In genomic region chr2:24888895-24889294, GRCm38 (mm10) we compare ENCODE assay signal across 9 mouse cellular contexts. TPM values are rescaled to one million over a fixed set of nuclear protein-coding genes. Genes with fewer than 3 reads are reported as not detected.
A peak's percentile ranks its signal among the peaks of the same experiment; 100 is the strongest.
DNase-seq lines count a peak whose midpoint lies in the region; ATAC-seq and TF ChIP-seq lines count a peak whose summit lies in the region.
"Had no signal": no experiment of that assay in that cellular context is flagged by ENCODE, and none has a peak within 500 bp of the region (broad histone marks: within the 10 kb centered on the region; RNA-seq: fewer than 3 reads in every experiment).

No protein-coding gene starts in this region.

- H3K27me3 ChIP-seq in kidney, embryonic 15.5 days: no peaks in the 10 kb centered on the region
- no peaks in the 10 kb centered on the region for H3K27me3 ChIP-seq in MEL (ENCODE audit: control insufficient read depth in 1 of 2, insufficient read depth in 2 of 2, low read length in 2 of 2)
- no peaks in the 10 kb centered on the region for H3K27me3 ChIP-seq in lung, postnatal 0 days (replicated peaks; ENCODE audit: insufficient read depth, low read length)
- H3K27me3 ChIP-seq in neural tube, embryonic 15.5 days (replicated peaks): no peaks in the 10 kb centered on the region

- TF ChIP-seq POLR2A in MEL (IDR thresholded peaks at IDR 0.05; ENCODE audit: control insufficient read depth in 1 of 2, insufficient read depth in 1 of 2, low read depth in 1 of 2, low read length in 2 of 2, poor library complexity in 1 of 2): no peak

- 82% methylated on average over 5 of the region's 5 CpGs for WGBS in kidney, embryonic 15.5 days
- WGBS in lung, postnatal 0 days: 71% methylated on average over 5 of the region's 5 CpGs
- 87% methylated on average over 5 of the region's 5 CpGs for WGBS in neural tube, embryonic 15.5 days

- no peaks in the 10 kb centered on the region for H3K9me3 ChIP-seq in kidney, embryonic 15.5 days (replicated peaks)
- no peaks in the 10 kb centered on the region for H3K9me3 ChIP-seq in MEL (replicated peaks; ENCODE audit: insufficient read depth, low read length)
- H3K9me3 ChIP-seq in lung, postnatal 0 days (ENCODE audit: low read length): no peaks in the 10 kb centered on the region
- H3K9me3 ChIP-seq in neural tube, embryonic 15.5 days (replicated peaks): no peaks in the 10 kb centered on the region

- intact Hi-C loops in left cerebral cortex, postnatal 4 days (cut with DNase I): no loop called here

- peaks cover 33% of the 10 kb centered on the region for H3K36me3 ChIP-seq in kidney, embryonic 15.5 days
- H3K36me3 ChIP-seq in MEL (ENCODE audit: control insufficient read depth in 1 of 2, insufficient read depth in 2 of 2, low read length in 2 of 2): peaks cover 8 to 11% of the 10 kb centered on the region in 2 experiments
- H3K36me3 ChIP-seq in lung, postnatal 0 days (ENCODE audit: insufficient read depth, low read length): 0 out of 2 replicates have a peak, but pooled peaks cover 3% of the 10 kb centered on the region
- H3K36me3 ChIP-seq in neural tube, embryonic 15.5 days: peaks cover 15% of the 10 kb centered on the region

- ATAC-seq in CD4-positive, CD25-positive, alpha-beta regulatory T cell, adult 4 months: no peak
- no peak for ATAC-seq in kidney, embryonic 15.5 days (replicated peaks; ENCODE audit: low FRiP score)
- ATAC-seq in lung, postnatal 0 days: no peak
- no peak for ATAC-seq in neural tube, embryonic 15.5 days (ENCODE audit: low FRiP score)

- H3K4me2 ChIP-seq in kidney, embryonic 15.5 days: no peak overlapping the region
- H3K4me2 ChIP-seq in lung, postnatal 0 days (replicated peaks; ENCODE audit: low read depth, low read length): no peak overlapping the region
- no peak overlapping the region for H3K4me2 ChIP-seq in neural tube, embryonic 15.5 days

- no peaks in the 10 kb centered on the region; the same call in 1 of the 2 replicates for H3K4me1 ChIP-seq in kidney, embryonic 15.5 days
- peaks cover 2 to 12% of the 10 kb centered on the region in 2 experiments for H3K4me1 ChIP-seq in MEL (ENCODE audit: control insufficient read depth in 1 of 2, insufficient read depth in 2 of 2, low read length in 2 of 2)
- H3K4me1 ChIP-seq in lung, postnatal 0 days (ENCODE audit: insufficient read depth, low read depth, low read length): peaks cover 5% of the 10 kb centered on the region; the same call in 1 of the 2 replicates
- H3K4me1 ChIP-seq in neural tube, embryonic 15.5 days: 0 out of 2 replicates have a peak, but pooled peaks cover 4% of the 10 kb centered on the region

- H3K4me3 ChIP-seq in kidney, embryonic 15.5 days (replicated peaks): no peak overlapping the region
- no peak overlapping the region for H3K4me3 ChIP-seq in MEL (ENCODE audit: control insufficient read depth in 1 of 2, insufficient read depth in 1 of 2, low read depth in 2 of 2, low read length in 2 of 2)
- H3K4me3 ChIP-seq in lung, postnatal 0 days (ENCODE audit: low read depth, low read length): no peak overlapping the region
- no peak overlapping the region for H3K4me3 ChIP-seq in neural tube, embryonic 15.5 days (replicated peaks)

- H3K9ac ChIP-seq in kidney, embryonic 15.5 days: no peak overlapping the region
- no peak overlapping the region for H3K9ac ChIP-seq in MEL (ENCODE audit: control insufficient read depth, low read depth, low read length, poor library complexity, severe bottlenecking)
- H3K9ac ChIP-seq in lung, postnatal 0 days (replicated peaks; ENCODE audit: low read depth): no peak overlapping the region
- no peak overlapping the region for H3K9ac ChIP-seq in neural tube, embryonic 15.5 days (replicated peaks)

- peaks cover 19% of the 10 kb centered on the region for H3K79me2 ChIP-seq in MEL (ENCODE audit: control insufficient read depth, insufficient read depth, low read length, poor library complexity)

- TF ChIP-seq EP300 in MEL (IDR thresholded peaks at IDR 0.05; ENCODE audit: low read depth in 1 of 2, low read length in 2 of 2): no peak
- no peak for TF ChIP-seq EP300 in lung, postnatal 0 days (IDR thresholded peaks at IDR 0.05)

- no peak overlapping the region for H3K27ac ChIP-seq in kidney, embryonic 15.5 days
- H3K27ac ChIP-seq in MEL (ENCODE audit: control insufficient read depth, low read depth, low read length): no peak overlapping the region
- no peak overlapping the region for H3K27ac ChIP-seq in lung, postnatal 0 days (ENCODE audit: low read length)
- H3K27ac ChIP-seq in neural tube, embryonic 15.5 days (replicated peaks): no peak overlapping the region

- peak; percentile 6; the same call in 1 of the 2 replicates for TF ChIP-seq RAD21 in MEL (IDR thresholded peaks at IDR 0.05; ENCODE audit: low read depth, low read length)

- DNase-seq in CD4-positive, CD25-positive, alpha-beta regulatory T cell, adult 2 months (ENCODE audit: low read depth, low spot score): peak; percentile 36
- DNase-seq in kidney, postnatal 10 days: peak; percentile 24
- DNase-seq in MEL (ENCODE audit: low read depth, low spot score): peak; percentile 54
- DNase-seq in lung, postnatal 0 days (ENCODE audit: low spot score): no peak
- no peak for DNase-seq in left cerebral cortex, postnatal 4 days
- DNase-seq: adrenal gland, postnatal 36 days had no signal

- peak; percentile 37 to 63 (median 52); a peak in 5 of 6 replicates for TF ChIP-seq CTCF in MEL (IDR thresholded peaks at IDR 0.05 in 2 of 3, conservative IDR thresholded peaks at IDR 0.05 in 1 of 3; ENCODE audit: control insufficient read depth in 1 of 3, insufficient read depth in 1 of 3, low read depth in 2 of 3, low read length in 3 of 3, poor library complexity in 1 of 3, severe bottlenecking in 1 of 3)
- peak; percentile 63 for TF ChIP-seq CTCF in lung, postnatal 0 days (IDR thresholded peaks at IDR 0.05)

TF ChIP-seq in MEL, 35 proteins besides CTCF, POLR2A, EP300 and RAD21:
- TF ChIP-seq ZNF384 (IDR thresholded peaks at IDR 0.05; ENCODE audit: low read depth, low read length): no peak
- no peak for TF ChIP-seq POLR2AphosphoS2 (IDR thresholded peaks at IDR 0.05; ENCODE audit: low read length)
- no peak for TF ChIP-seq ETS1 (IDR thresholded peaks at IDR 0.05; ENCODE audit: low read depth, low read length)
- no peak for TF ChIP-seq POLR2AphosphoS5 (IDR thresholded peaks at IDR 0.05; ENCODE audit: borderline replicate concordance, low read depth, low read length)
- no peak for TF ChIP-seq TCF12 (IDR thresholded peaks at IDR 0.05; ENCODE audit: low read depth, low read length)
- TF ChIP-seq CHD2 (IDR thresholded peaks at IDR 0.05; ENCODE audit: low read length): no peak
- TF ChIP-seq SMC3 (IDR thresholded peaks at IDR 0.05; ENCODE audit: low read depth, low read length): peak; percentile 27
- TF ChIP-seq USF2 (IDR thresholded peaks at IDR 0.05; ENCODE audit: borderline replicate concordance in 1 of 2, insufficient read depth in 1 of 2, low read depth in 1 of 2, low read length in 2 of 2): no peak
- TF ChIP-seq SIN3A (IDR thresholded peaks at IDR 0.05; ENCODE audit: low read length): no peak

RNA-seq across cellular contexts. Expression of gene Ehmt1, which starts 30.5 kb away (rescaled TPM):
- 10 to 100 TPM; 49.2 to 76.4 TPM for polyA plus RNA-seq in CD4-positive, CD25-positive, alpha-beta regulatory T cell, adult 4 months (2017; shearing (Covaris generic))
- polyA plus RNA-seq in kidney, embryonic 15.5 days (2015; fragmentation: Nextera tagmentation; extraction: Ambion mirVana): 88.4 and 93.2 TPM in 2 replicates
- total RNA-seq in MEL (2012; rRNA removed): 31.9 and 32.7 TPM in 2 replicates
- 10 to 100 TPM in 1 of 2 experiments, not detected in 1; 55.8 TPM for polyA plus RNA-seq in MEL (2012; ENCODE audit: insufficient read depth in 1 of 2, insufficient read length in 2 of 2, low read depth in 1 of 2, low replicate concordance in 2 of 2, missing spikeins in 1 of 2)
- 39.1 and 45.0 TPM in 2 replicates for polyA plus RNA-seq in lung, postnatal 0 days (2015; fragmentation: Nextera tagmentation; extraction: Ambion mirVana)
- polyA plus RNA-seq in neural tube, embryonic 15.5 days (2015; fragmentation: Nextera tagmentation; extraction: Ambion mirVana): 75.0 and 76.4 TPM in 2 replicates
- 100 to 1,000 TPM; 118 to 122 TPM for total RNA-seq in left cerebral cortex, postnatal 4 days (2021)

RNA-seq across cellular contexts. Expression of gene Arrdc1, which starts 46.2 kb away (rescaled TPM):
- 100 to 1,000 TPM; 223 to 311 TPM for polyA plus RNA-seq in CD4-positive, CD25-positive, alpha-beta regulatory T cell, adult 4 months (2017; shearing (Covaris generic))
- 45.3 and 48.5 TPM in 2 replicates for polyA plus RNA-seq in kidney, embryonic 15.5 days (2015; fragmentation: Nextera tagmentation; extraction: Ambion mirVana)
- 19.0 and 20.2 TPM in 2 replicates for total RNA-seq in MEL (2012; rRNA removed)
- 10 to 100 TPM in 1 of 2 experiments, not detected in 1; 49.0 TPM for polyA plus RNA-seq in MEL (2012; ENCODE audit: insufficient read depth in 1 of 2, insufficient read length in 2 of 2, low read depth in 1 of 2, low replicate concordance in 2 of 2, missing spikeins in 1 of 2)
- polyA plus RNA-seq in lung, postnatal 0 days (2015; fragmentation: Nextera tagmentation; extraction: Ambion mirVana): 174 and 180 TPM in 2 replicates
- 43.9 and 46.8 TPM in 2 replicates for polyA plus RNA-seq in neural tube, embryonic 15.5 days (2015; fragmentation: Nextera tagmentation; extraction: Ambion mirVana)
- total RNA-seq in left cerebral cortex, postnatal 4 days (2021): 10 to 100 TPM; 51.4 to 53.4 TPM

Comparison
In these comparisons a context has a peak if more than half of its experiments do, and no peak if none do; other contexts are left out.
1. DNase-seq: peak in CD4-positive, CD25-positive, alpha-beta regulatory T cell, adult 2 months (single experiment), kidney, postnatal 10 days (single experiment) and MEL (single experiment); none in lung, postnatal 0 days (single experiment) and left cerebral cortex, postnatal 4 days (single experiment).